Mouse (Mus musculus) brain, embryonic 14.5 days (tissue): ENCODE data around the gene Tnfaip8l3. TPM values are rescaled to one million over a fixed set of nuclear protein-coding genes. Genes with fewer than 3 reads are reported as not detected.

Source experiments
- DNase-seq: peaks from one replicate; pipeline ENCODE4 v3.0.0-alpha.2; 2011; ENCODE audit warnings: low read depth
- CTCF ChIP-seq: fragments of 200-500 bp; IDR thresholded peaks from 2 replicates; pipeline ENCODE4 v1.5.1; 2012; ENCODE audit warnings: inconsistent platforms, mild to moderate bottlenecking, moderate library complexity, borderline replicate concordance; ENCODE audit not compliant: insufficient read depth, insufficient read length; ENCODE audit errors: extremely low read depth
- POLR2A ChIP-seq: fragments of 200-500 bp; IDR thresholded peaks from 2 replicates; pipeline ENCODE4 v1.6.1; 2012; ENCODE audit warnings: mild to moderate bottlenecking, inconsistent platforms, borderline replicate concordance; ENCODE audit not compliant: poor library complexity, insufficient read depth, insufficient read length, severe bottlenecking; ENCODE audit errors: extremely low read depth
- polyA plus RNA-seq: library from polyadenylated mRNA; depleted of rRNA; stranded (reverse); fragments of >200 nt; gene quantifications from 2 replicates; pipeline ENCODE4 v1.2.3, GENCODE M21; 2012; rRNA removed

Tnfaip8l3 gene
- polyA plus RNA-seq = 0.39 and 0.53 TPM in 2 replicates

- TF ChIP-seq POLR2A (no peak), CTCF (no peak)
- peak; percentile 35 for DNase-seq
Measured at GRCm38 (mm10) chr9:54068032-54068649, at the start of gene Tnfaip8l3. Gene Tnfaip8l3, minus strand, starts transcription at chr9:54068388.

- peak; percentile 64 for DNase-seq
- TF ChIP-seq CTCF (peak; percentile 15; the same call in 1 of the 2 replicates), POLR2A (no peak)
Measured at GRCm38 (mm10) chr9:54112726-54113125, 44.5 kb upstream of the Tnfaip8l3 start.

DNA sequence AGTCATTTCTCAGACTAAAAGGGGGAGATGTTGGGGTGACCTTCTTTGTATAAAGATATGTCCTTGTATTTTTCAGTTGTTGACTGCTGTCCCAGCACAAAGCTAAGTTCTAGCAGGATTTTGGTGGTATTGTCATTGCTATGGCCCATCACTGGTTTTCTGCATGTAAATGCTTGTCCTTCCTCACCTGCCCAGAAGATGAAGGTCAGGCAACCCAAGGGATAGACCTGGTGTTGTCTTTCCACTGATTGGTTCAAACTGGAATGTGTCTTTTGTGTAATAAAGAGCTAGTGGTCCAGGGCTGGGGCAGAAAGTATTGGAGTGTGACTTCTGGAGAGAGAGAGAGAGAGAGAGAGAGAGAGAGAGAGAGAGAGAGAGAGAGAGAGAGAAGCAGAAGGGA, 30.4 kb upstream of the Tnfaip8l3 start:
- TF ChIP-seq CTCF (no peak), POLR2A (no peak)
- DNase-seq = no peak

DNA sequence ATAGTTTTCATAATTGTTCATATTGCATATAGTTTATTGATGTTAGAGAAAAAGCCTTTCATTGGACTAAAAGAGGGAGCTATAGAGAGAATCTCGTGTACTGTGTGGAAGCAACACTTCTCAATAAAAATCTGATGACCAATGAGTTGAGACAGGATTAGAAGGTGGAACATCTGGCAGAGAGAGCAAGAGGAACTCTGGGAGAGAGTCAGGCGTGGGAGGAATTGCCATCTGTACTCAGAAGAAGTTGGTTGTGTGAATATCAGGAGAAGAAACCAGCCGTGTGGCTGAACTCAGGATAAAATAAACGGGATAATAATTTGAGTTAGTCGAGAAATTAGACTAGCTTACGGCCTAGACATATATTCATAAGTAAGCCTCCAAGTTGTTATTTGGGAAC, 28.9 kb upstream of the Tnfaip8l3 start:
- TF ChIP-seq CTCF (no peak), POLR2A (no peak)
- no peak for DNase-seq

GRCm38 (mm10) chr9:54084245-54084644, 16.1 kb upstream of the Tnfaip8l3 start:
- DNase-seq = no peak
- TF ChIP-seq POLR2A = no peak
- no peak for TF ChIP-seq CTCF

DNA sequence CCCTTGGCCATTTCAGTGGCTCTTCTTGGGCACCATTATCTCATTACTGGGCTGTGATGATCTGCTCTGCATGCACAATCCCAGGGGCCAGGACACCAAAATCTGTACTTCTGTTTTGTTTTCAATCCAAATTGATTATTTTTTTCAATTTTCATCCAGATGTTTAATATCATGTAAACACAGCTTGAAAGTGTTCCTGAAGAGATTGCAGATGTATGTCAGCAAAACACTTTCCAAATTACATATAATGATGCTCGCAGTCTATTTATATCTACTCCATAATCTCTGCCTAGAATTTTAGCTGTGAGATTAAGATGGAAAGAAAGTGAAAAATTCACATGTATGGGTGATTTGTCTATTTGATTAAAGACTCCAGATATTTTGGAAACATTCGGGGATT, 9.6 kb upstream of the Tnfaip8l3 start:
- no peak for TF ChIP-seq CTCF
- TF ChIP-seq POLR2A = no peak
- no peak for DNase-seq

GRCm38 (mm10) chr9:54074901-54075300, 6.7 kb upstream of the Tnfaip8l3 start:
- DNase-seq = no peak
- TF ChIP-seq POLR2A (no peak), CTCF (no peak)

GRCm38 (mm10) chr9:54073688-54074087, 5.5 kb upstream of the Tnfaip8l3 start:
- TF ChIP-seq CTCF (no peak), POLR2A (no peak)
- DNase-seq = no peak

GRCm38 (mm10) chr9:54071474-54072095, 3.4 kb upstream of the Tnfaip8l3 start:
- TF ChIP-seq CTCF (no peak), POLR2A (no peak)
- no peak for DNase-seq

DNA sequence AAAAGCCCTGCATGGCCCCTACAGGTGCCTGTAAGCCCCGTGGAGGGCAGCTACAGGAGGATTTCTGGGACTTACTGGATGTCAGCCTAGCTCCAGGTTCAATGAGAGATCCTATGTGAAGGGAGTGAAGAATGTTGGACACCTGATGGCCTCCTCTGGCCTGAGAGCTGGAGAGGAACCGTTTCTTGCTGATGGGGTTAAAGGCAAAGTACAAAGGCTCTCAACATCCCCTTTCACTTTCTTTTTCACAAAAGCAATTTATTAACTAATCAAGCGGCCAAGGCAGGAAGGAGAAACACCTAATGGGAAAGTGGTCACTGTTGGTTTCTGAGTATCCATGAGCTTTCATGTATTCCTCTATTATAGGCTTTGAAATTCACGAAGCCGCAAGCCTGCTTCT, 1.0 kb upstream of the Tnfaip8l3 start:
- DNase-seq = no peak
- TF ChIP-seq POLR2A = no peak
- TF ChIP-seq CTCF = no peak

DNA sequence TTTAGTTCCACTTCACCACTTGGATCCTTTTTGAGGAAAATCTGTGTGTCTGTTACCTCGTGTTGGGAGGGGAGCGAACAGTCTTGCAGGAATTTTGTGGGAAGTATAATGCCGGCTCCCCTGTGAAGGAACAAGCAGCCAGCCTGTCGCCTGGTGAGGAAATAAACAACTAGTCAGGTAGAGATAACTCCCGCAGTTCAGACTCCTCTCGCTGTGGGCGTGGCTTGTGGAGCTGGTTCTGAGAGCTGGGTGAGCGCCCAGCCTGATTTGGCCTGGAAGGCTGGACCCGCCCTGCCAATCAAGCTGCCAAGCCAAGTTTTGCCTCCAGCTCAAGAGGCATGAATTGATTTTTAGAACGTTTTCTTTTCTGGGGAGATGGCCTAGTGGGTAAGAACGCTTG, 589 bp upstream of the Tnfaip8l3 start:
- TF ChIP-seq POLR2A (no peak), CTCF (no peak)
- peak; percentile 89 for DNase-seq

- TF ChIP-seq CTCF = no peak
- no peak for TF ChIP-seq POLR2A
- DNase-seq = peak; percentile 17
Measured at GRCm38 (mm10) chr9:54067642-54068031, 551 bp downstream of the Tnfaip8l3 start.
